Mouse (Mus musculus) embryonic fibroblast, embryonic 13.5 days (primary cell): ENCODE measurements around the gene Slc5a5.

Experiments
- CTCF ChIP-seq: IDR thresholded peaks from 2 replicates; pipeline ENCODE4 v1.5.1; 2011; ENCODE audit warnings: mild to moderate bottlenecking, control low read depth, low read length, moderate library complexity, borderline replicate concordance; ENCODE audit not compliant: insufficient read depth
- POLR2A ChIP-seq: IDR thresholded peaks from 2 replicates; pipeline ENCODE4 v1.6.1; 2011; ENCODE audit warnings: low read depth, mild to moderate bottlenecking, control low read depth, low read length, moderate library complexity

GRCm38 (mm10) chr8:70866566-70866965 is 26.0 kb downstream of the Slc5a5 start:
- TF ChIP-seq CTCF (no peak), POLR2A (no peak)
